Mouse (Mus musculus): ENCODE measurements around the gene Cep131.

GRCm38 (mm10) chr11:120111033-120111432 lies 24.4 kb upstream of the Cep131 start:
- no peak for TF ChIP-seq EP300 (IDR thresholded peaks at IDR 0.05; ENCODE audit: insufficient read depth, low read depth, low read length)
- peak; percentile 92 for TF ChIP-seq CTCF (IDR thresholded peaks at IDR 0.05; ENCODE audit: low read depth, low read length)
